Mouse (Mus musculus) intestine, embryonic 16.5 days (tissue): ENCODE measurements around the gene Wnt4. TPM values are rescaled to one million over a fixed set of nuclear protein-coding genes. Genes with fewer than 3 reads are reported as not detected.

Source experiments
- ATAC-seq: fragments of 200-750 bp; cut with Nextera tagmentation; 2 replicates; pipeline ENCODE4 v1.8.0; 2017; ENCODE audit warnings: moderate TSS enrichment, moderate library complexity
- H3K27ac ChIP-seq: fragments of 300-500 bp; sonication (generic); 2 replicates; pipeline ENCODE4 v1.5.1; 2014; ENCODE audit warnings: mild to moderate bottlenecking, low read length
- H3K27me3 ChIP-seq: fragments of 300-500 bp; sonication (generic); replicated peaks from 2 replicates; pipeline ENCODE4 v1.6.1; 2014; ENCODE audit warnings: low read length, control low read depth, mixed read lengths; ENCODE audit not compliant: control insufficient read depth, insufficient read depth
- H3K36me3 ChIP-seq: fragments of 300-500 bp; sonication (generic); 2 replicates; pipeline ENCODE4 v1.6.1; 2014; ENCODE audit warnings: low read length, control low read depth; ENCODE audit not compliant: control insufficient read depth, insufficient read depth
- H3K4me1 ChIP-seq: fragments of 300-500 bp; sonication (generic); 2 replicates; pipeline ENCODE4 v1.6.1; 2014; ENCODE audit warnings: low read length, control low read depth, mixed read lengths; ENCODE audit not compliant: control insufficient read depth, insufficient read depth
- H3K4me2 ChIP-seq: fragments of 300-500 bp; sonication (generic); 2 replicates; pipeline ENCODE4 v1.6.1; 2014; ENCODE audit warnings: low read depth, low read length, control low read depth
- H3K4me3 ChIP-seq: fragments of 300-500 bp; sonication (generic); 2 replicates; pipeline ENCODE4 v1.5.1; 2014; ENCODE audit warnings: mild to moderate bottlenecking, low read length
- H3K9ac ChIP-seq: fragments of 300-500 bp; sonication (generic); 2 replicates; pipeline ENCODE4 v1.6.1; 2014; ENCODE audit warnings: low read depth, low read length
- H3K9me3 ChIP-seq: fragments of 300-500 bp; sonication (generic); 2 replicates; pipeline ENCODE4 v1.6.1; 2016; ENCODE audit warnings: low read length, control low read depth; ENCODE audit not compliant: control insufficient read depth
- WGBS: fragments of 180-500 bp; shearing (Covaris S2); extraction: QIAGEN DNeasy Blood & Tissue Kit; methylation state at CpG from one replicate; pipeline ENCODE4 v1.1.7; 2014; 5-methylcytosine and 5-hydroxymethylcytosine counted together
- polyA plus RNA-seq: library from polyadenylated mRNA; unstranded; fragments of >200 nt; fragmentation: Nextera tagmentation; extraction: Ambion mirVana; gene quantifications from 2 replicates; pipeline ENCODE4 v1.2.1, GENCODE M21; 2015

Gene Wnt4
- polyA plus RNA-seq, 1 experiment from 2014 or later = 1.0 TPM

DNA sequence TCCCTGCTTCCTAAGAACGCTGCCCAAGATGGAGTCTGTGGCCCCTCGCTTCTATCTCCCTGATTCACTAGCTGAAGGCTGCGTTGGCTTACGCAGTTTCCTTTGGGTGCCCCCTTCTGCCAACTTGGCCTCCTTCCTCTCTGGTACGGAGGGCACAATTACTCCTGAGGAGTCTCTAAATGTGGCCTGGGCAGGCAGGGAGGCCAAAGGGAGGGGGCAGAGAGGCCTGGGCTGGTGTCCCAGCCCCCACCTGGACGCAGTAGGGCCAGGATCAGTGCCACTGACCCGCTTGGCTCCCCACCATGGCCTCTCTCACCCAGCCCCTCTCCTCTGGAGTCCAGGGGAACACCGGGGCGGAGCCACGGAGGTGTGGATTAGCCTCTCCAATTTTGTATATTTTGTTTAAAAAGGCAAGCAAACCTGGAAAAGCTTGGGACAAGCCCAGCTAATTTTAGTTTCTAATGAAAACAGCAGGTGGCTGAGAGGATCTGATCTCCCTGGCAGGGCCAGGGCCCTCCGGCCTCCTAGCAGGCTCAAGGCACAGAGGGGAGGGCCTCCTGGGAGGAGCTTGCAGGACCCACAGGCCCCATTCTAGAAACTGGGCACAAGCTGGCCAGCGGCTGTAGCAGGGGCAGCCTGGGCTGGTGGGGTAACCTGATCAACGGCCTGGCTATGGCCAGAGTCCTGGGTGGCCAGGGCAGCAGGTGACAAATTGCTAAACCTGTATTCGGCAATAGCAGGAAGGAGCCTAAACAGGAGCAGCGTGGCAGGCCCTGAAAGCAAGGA lies 8.8 kb downstream of the Wnt4 start:
- H3K27ac ChIP-seq = no peak overlapping the region
- no peak for ATAC-seq

DNA sequence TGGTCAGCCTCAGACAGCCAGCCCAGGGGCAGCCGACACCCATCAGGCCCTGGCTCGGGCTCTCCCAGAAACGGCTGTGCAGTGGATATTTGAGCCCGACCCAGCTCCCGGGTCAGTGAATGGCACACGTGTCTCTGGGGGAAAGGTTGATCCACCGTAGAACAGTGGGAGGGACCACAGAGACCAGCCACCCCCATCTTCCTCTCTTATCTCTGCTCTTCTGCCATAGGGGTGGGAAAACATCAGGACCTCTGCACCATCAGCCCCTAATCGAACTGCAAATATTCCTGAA lies 9.3 kb downstream of the Wnt4 start:
- Histone ChIP-seq H3K9me3 (no peaks in the 10 kb centered on the region), H3K4me3 (no peak overlapping the region), H3K27ac (no peak overlapping the region), H3K9ac (no peak overlapping the region), H3K4me2 (no peak overlapping the region), H3K4me1 (peaks cover 14% of the 10 kb centered on the region), H3K27me3 (0 out of 2 replicates have a peak, but pooled peaks cover 11% of the 10 kb centered on the region), H3K36me3 (no peaks in the 10 kb centered on the region)
- 47% methylated on average over 8 of the region's 8 CpGs for WGBS
- ATAC-seq = no peak

More for the DNA sequence above, 8.8 kb downstream of the Wnt4 start:
- Histone ChIP-seq H3K36me3 (no peaks in the 10 kb centered on the region), H3K4me2 (no peak overlapping the region), H3K9ac (no peak overlapping the region), H3K4me1 (peaks cover 14% of the 10 kb centered on the region), H3K9me3 (no peaks in the 10 kb centered on the region), H3K4me3 (no peak overlapping the region), H3K27me3 (0 out of 2 replicates have a peak, but pooled peaks cover 15% of the 10 kb centered on the region)
- 84% methylated on average over 15 of the region's 15 CpGs for WGBS

DNA sequence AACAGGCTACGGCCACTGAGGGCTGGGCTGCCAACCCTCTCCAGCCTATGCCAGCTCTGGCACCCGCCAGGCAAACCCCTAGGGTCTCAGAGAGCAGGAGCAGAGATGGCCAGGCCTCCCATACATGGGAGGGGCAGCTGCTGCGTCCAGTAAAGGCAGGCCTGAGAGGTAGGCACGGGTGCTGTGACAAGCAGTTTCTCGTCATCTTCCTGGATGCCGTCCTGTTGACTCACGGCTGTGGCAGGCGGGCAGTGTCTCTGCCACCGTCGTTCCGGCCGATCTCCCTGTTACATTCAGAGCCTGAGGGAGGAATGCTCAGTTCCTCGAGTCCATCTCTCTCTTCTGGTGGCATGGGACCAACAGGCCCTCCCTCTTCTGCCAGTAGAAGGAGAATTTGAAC lies 9.9 kb downstream of the Wnt4 start:
- no peaks in the 10 kb centered on the region for H3K9me3 ChIP-seq
- peaks cover 11% of the 10 kb centered on the region for H3K4me1 ChIP-seq
- WGBS = 77% methylated on average over 13 of the region's 13 CpGs
- H3K4me3 ChIP-seq = no peak overlapping the region
- H3K9ac ChIP-seq = no peak overlapping the region
- H3K36me3 ChIP-seq = no peaks in the 10 kb centered on the region
- no peak overlapping the region for H3K4me2 ChIP-seq
- no peak overlapping the region for H3K27ac ChIP-seq
- H3K27me3 ChIP-seq = 0 out of 2 replicates have a peak, but pooled peaks cover 7% of the 10 kb centered on the region
- ATAC-seq = no peak

DNA sequence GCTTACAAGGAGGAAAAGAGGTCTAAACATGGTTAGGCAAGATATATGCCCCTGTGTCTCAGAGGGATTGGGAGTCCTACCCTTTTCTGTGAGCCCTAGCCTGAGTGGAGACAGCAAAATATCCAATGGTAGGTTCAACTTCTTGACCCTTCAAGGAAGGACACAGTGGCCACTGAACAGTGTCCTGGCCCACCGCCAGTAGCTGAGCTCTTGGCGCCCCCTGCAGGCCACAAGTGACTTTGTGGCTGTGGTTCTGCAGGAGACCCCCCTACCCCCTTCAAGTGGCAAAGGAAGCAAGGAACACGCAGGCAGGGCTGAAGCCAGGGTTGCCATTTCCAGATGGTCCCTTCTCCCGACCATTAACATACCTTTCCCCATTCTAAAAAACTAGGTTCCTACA lies 10.5 kb downstream of the Wnt4 start:
- Histone ChIP-seq H3K9me3 (no peaks in the 10 kb centered on the region), H3K36me3 (no peaks in the 10 kb centered on the region), H3K27ac (no peak overlapping the region), H3K4me3 (no peak overlapping the region), H3K4me1 (peaks cover 5% of the 10 kb centered on the region), H3K9ac (no peak overlapping the region), H3K4me2 (no peak overlapping the region), H3K27me3 (0 out of 2 replicates have a peak, but pooled peaks cover 7% of the 10 kb centered on the region)
- WGBS = 3% methylated on average over 4 of the region's 4 CpGs
- ATAC-seq = peak; percentile 41; the same call in 1 of the 2 replicates

DNA sequence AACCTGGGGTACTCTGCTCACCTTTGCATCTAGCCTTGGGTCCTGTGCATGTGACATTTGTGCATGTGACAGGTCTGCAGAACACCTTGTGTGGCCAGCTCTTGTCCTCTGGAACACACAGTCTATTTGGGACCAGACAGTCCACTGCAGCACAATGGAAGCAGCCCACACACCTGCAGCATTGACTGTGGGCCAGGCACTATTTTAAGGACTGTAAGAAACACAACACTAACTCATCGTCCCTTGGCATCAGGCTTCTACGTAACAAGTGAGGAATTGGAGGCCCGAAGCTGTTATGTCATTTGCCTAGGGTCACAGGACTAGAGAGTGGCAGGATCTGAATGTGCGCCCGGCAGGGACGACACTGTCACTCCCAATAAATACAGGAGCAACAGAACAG lies 12.4 kb downstream of the Wnt4 start:
- 83% methylated on average over 6 of the region's 6 CpGs for WGBS
- H3K27ac ChIP-seq = no peak overlapping the region
- no peak overlapping the region for H3K9ac ChIP-seq
- H3K27me3 ChIP-seq = 0 out of 2 replicates have a peak, but pooled peaks cover 3% of the 10 kb centered on the region
- H3K4me2 ChIP-seq = no peak overlapping the region
- no peak for ATAC-seq
- H3K4me3 ChIP-seq = no peak overlapping the region
- H3K9me3 ChIP-seq = no peaks in the 10 kb centered on the region
- no peaks in the 10 kb centered on the region for H3K36me3 ChIP-seq
- no peaks in the 10 kb centered on the region for H3K4me1 ChIP-seq

DNA sequence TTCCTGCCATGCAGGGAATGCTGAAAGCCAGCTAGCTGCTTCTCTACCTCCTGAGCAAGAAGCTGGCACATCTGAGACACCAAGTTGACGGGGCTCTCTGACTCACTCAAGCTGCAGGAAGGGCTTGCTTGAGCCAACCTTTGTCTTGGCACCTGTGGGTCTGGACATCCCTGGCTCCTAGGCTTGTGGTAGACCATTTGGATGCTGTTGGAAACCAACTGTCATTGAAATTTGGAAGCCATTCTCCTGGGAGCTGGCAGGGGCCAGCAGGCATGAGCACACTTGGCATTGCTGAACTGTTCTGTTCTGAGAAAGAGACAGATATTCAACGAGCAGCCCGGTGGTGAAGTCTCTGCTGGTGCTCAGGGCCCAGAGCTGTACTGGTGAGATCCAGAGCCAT lies 13.0 kb downstream of the Wnt4 start:
- 78% methylated on average over 3 of the region's 3 CpGs for WGBS
- no peak overlapping the region for H3K4me3 ChIP-seq
- no peaks in the 10 kb centered on the region for H3K9me3 ChIP-seq
- no peak overlapping the region for H3K9ac ChIP-seq
- ATAC-seq = no peak
- H3K36me3 ChIP-seq = no peaks in the 10 kb centered on the region
- H3K27ac ChIP-seq = no peak overlapping the region
- no peaks in the 10 kb centered on the region for H3K4me1 ChIP-seq
- no peaks in the 10 kb centered on the region for H3K27me3 ChIP-seq
- H3K4me2 ChIP-seq = no peak overlapping the region

DNA sequence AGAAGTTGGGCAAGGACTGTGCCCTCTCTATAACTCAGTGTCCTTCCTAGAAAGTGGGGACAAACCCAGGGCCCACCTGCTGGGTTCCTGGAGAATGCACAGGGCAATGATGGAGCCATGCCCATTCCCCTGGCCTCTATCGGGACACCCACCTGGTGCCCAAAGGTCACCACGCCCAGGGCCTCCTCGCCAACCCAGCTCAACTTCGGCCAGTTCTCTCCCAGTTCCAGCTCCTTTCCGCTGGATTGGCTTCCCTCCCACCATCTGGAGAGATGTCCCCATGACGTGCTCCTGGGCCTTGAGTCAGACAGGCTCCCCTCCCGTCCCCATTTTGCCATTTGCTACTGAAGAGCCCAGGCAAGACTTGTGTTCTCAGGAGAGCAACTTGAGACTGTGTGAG lies 15.3 kb downstream of the Wnt4 start:
- Histone ChIP-seq H3K4me2 (no peak overlapping the region), H3K9ac (no peak overlapping the region), H3K4me3 (no peak overlapping the region), H3K4me1 (no peaks in the 10 kb centered on the region), H3K9me3 (no peaks in the 10 kb centered on the region), H3K27ac (no peak overlapping the region), H3K27me3 (no peaks in the 10 kb centered on the region), H3K36me3 (no peaks in the 10 kb centered on the region)
- ATAC-seq = no peak
- 88% methylated on average over 7 of the region's 7 CpGs for WGBS

DNA sequence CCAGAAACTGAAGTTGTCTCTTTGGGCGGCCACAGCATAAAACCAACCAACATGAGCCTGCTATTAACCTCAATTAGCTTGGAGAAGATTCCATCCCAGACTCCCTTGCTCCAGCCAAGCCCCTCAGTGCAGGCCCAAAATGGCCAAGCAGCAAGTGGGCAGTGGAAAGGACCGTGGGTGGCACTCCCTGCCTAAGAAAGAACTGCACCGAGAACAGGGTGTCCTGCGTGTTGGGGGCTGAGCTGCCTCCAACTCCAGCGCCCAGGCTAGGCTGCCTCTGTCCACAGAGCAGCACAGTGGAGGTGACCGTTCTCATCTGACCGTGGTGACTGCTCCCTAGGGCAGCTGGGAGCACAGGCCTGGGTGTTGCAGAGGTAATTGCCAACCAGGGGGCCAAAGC lies 16.7 kb downstream of the Wnt4 start:
- no peaks in the 10 kb centered on the region for H3K36me3 ChIP-seq
- H3K27me3 ChIP-seq = no peaks in the 10 kb centered on the region
- H3K9me3 ChIP-seq = no peaks in the 10 kb centered on the region
- H3K27ac ChIP-seq = no peak overlapping the region
- H3K4me1 ChIP-seq = no peaks in the 10 kb centered on the region
- no peak overlapping the region for H3K4me3 ChIP-seq
- H3K9ac ChIP-seq = no peak overlapping the region
- WGBS = 67% methylated on average over 7 of the region's 7 CpGs
- no peak overlapping the region for H3K4me2 ChIP-seq
- no peak for ATAC-seq

DNA sequence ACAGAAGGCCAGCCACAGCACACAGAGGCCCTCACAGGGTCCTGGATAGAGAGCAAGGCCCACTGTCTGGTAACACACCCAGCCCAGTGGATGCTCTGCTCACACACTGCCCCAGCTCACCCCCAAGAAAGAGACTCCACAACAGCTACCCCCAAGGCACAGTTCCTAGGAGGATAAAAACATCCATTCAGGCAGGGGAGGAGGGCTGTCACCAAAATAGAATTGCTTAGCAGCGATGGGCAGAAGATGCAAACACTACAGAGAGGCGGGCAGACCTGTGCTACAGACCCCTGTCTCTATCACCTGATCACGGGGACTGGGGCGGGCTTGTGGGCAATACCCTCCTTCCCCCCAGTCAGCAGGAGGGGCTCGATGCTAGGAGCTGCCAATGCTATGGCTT lies 17.2 kb downstream of the Wnt4 start:
- H3K4me3 ChIP-seq = no peak overlapping the region
- no peaks in the 10 kb centered on the region for H3K4me1 ChIP-seq
- ATAC-seq = no peak
- no peaks in the 10 kb centered on the region for H3K36me3 ChIP-seq
- H3K9me3 ChIP-seq = no peaks in the 10 kb centered on the region
- WGBS = 72% methylated on average over 5 of the region's 5 CpGs
- H3K27ac ChIP-seq = no peak overlapping the region
- no peak overlapping the region for H3K9ac ChIP-seq
- H3K4me2 ChIP-seq = no peak overlapping the region
- no peaks in the 10 kb centered on the region for H3K27me3 ChIP-seq

DNA sequence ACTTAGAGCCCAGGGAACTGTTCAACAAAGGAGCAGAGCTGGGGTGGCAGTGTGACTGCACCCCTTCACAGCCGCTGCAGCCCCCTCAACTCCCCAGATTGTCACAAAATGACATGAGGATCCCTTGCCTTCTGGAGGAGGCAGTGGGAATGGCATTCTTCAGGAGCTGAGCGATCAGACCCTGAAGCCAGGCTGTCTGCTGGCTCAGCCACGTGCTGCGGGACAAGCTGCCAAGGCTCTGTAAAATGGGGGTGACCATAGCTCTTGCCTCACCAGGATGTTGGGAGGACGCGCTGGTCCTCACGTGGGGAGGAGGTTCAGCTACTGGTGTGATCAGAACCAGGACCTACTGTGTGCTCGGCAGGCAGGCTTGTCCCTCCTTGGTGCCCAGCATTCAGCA lies 17.7 kb downstream of the Wnt4 start:
- no peak overlapping the region for H3K27ac ChIP-seq
- no peak overlapping the region for H3K4me3 ChIP-seq
- ATAC-seq = no peak
- H3K9me3 ChIP-seq = no peaks in the 10 kb centered on the region
- H3K4me2 ChIP-seq = no peak overlapping the region
- no peaks in the 10 kb centered on the region for H3K4me1 ChIP-seq
- no peaks in the 10 kb centered on the region for H3K36me3 ChIP-seq
- no peak overlapping the region for H3K9ac ChIP-seq
- WGBS = 81% methylated on average over 8 of the region's 8 CpGs
- H3K27me3 ChIP-seq = no peaks in the 10 kb centered on the region
